Mouse (Mus musculus) gastrocnemius, postnatal 36 days (tissue): ENCODE measurements at regions not wholly inside any gene's neighbourhood (a gene's known extent, or its start where the extent isn't known, plus 50 kb on each side); places are given as distances from the start of the nearest gene placed in this dataset.

ENCODE experiments used
- DNase-seq, 2 experiments: peaks; one replicate each; pipeline ENCODE4 v3.0.0; 2022
- intact Hi-C: fragments of 180-260 bp; cut with DNase I; formaldehyde crosslinking; loops from one replicate; pipeline ENCODE4 v1.15.1; 2025

DNA sequence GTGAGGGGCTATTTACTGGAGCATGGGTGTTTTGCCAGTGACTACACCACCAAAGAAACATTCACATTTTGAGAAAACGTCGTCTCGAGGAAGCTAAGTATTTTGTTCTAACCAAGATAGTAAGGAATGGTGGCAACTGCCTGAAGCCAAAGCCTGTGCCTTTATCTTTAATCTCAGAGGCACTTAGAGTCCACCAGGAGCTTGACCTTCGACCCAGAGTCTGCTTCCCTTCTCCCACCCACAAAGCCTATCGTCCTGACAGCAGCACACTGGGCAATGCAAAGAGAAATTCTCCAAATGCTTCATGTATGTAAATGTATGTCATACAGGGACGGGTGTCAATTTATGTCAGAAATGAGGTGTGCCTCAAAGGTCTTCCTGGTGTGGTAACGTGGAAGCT is 437.2 kb upstream of the Mgmt start:
- no peak for DNase-seq
- intact Hi-C loops, result no loop called here

DNA sequence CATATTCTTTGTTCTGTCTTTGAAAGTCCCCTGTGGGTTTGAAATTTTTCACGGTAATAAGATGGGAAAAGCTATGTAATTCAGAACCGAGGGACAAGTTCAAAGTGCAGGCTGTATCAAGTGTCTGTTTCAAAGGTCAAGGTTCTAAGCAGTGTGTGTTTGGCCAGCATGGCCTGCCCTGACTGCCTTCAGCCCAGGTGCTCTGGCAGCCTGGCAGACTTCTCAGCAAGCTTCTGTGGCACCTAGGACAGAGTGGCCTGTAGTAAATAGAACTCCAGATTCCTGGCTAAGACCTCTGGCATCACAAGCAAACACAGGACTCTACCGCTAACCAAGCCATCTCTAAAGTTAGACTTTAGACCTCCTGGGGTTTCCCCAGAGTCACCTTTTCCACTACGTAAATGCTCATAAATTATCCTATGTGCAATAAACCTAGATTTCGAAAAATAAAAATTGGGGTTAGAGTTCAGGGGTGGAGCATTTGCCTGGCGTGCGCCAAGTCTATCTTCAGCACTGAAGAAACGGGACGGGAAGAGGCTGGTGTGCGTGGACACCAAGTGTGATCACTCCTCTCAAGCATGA is 436.5 kb upstream of the Mgmt start:
- intact Hi-C loops, result no loop called here
- DNase-seq, result no peak

- DNase-seq, result no peak
- intact Hi-C loops, result no loop called here
Observed at GRCm38 (mm10) chr7:136477135-136477534, 417.3 kb upstream of the Mgmt start.

- intact Hi-C loops, result loop anchor here (10.0 kb wide), 1 partner anchor 646 kb away; no protein-coding TSS in a partner anchor
- peak in 1 of 2 experiments; percentile 33 for DNase-seq
Observed at GRCm38 (mm10) chr7:136480641-136481202, 413.7 kb upstream of the Mgmt start.

DNA sequence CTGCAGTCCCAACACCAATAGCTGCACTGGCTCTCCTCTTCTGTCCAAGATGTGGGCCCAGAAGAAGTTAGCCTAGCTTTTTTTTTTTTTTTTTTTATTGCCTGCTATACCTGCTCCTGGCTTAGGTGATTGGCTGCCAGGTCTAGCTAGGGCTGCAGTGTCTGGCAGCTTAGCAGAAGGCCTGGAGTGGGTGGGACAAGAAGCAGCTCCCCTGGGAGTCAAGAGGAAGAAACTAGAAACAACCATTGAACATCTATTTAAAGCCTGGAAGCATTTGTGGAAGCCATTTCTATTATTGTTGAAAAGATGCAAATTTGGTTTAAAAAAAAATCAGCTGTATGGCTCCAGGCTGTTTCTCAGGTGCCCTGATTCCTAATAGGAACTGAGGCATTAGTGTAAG is 411.2 kb upstream of the Mgmt start:
- intact Hi-C loops, result loop anchor here (10.0 kb wide), 1 partner anchor 648 kb away; no protein-coding TSS in a partner anchor
- DNase-seq, result no peak

DNA sequence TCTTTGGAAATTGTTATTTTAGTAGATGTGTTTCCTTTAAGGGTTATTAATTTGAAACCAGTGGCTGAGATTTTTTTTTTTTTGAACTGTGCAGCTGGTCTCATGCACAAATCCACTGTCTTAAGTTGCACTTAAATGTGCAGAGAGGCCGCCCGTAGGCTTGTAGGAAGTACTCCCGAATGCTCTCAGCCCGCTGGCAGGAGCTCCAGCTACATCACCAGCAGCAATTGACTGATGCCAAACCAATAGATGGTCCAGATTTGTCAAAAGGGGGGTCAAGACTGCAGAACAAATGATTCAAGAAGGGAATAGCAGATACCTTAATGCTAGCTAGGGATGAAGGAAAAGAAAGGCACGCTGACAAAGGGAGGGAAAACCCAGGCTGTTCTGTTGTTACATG is 406.9 kb upstream of the Mgmt start:
- DNase-seq, result no peak
- intact Hi-C loops, result loop anchor here (5.0 to 10.0 kb wide), 3 partner anchors 155 to 835 kb away; no protein-coding TSS in a partner anchor

DNA sequence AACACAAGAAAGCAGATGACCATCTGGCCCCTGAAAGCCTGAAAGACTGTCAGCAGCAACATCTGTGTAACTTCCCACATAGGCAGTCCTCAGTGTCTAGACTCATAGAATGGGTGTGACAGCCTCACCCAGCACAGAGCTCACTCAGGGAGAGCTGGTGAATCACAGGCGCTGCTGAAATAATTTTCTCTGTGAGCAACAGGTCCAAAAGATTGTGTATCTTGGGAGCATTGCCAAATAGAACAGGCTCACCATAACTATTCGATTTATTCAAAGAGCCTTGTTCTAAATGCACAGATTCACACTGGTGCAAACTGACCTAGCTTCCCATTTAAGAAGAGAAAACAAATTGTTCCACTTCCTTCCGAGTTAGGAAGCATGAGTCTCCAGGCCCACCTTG is 399.6 kb upstream of the Mgmt start:
- intact Hi-C loops, result loop anchor here (10.0 kb wide), 2 partner anchors 580 to 750 kb away; no protein-coding TSS in a partner anchor
- DNase-seq, result no peak

GRCm38 (mm10) chr7:136496335-136497242 is 397.8 kb upstream of the Mgmt start:
- intact Hi-C loops, result loop anchor here (10.0 kb wide), 2 partner anchors 578 to 748 kb away; no protein-coding TSS in a partner anchor
- no peak for DNase-seq

DNA sequence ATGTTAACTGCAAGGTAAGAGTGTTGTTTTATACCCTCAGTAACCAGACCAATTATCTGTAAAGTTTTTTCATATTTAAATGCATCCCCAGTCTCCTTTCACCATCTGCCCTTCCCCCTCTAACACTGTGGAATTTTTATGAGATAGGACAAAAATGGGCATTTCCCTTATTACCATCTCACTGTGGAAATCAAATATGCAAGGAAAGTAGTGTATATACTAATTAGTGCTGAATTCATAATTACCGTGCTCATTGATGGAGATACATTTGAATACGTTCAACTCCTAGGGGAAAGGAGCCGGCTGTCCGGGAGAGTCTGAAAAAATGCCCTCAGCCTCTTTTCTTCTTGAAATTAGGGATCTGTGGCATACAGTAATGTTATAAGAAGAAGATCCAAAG is 394.4 kb upstream of the Mgmt start:
- intact Hi-C loops, result no loop called here

DNA sequence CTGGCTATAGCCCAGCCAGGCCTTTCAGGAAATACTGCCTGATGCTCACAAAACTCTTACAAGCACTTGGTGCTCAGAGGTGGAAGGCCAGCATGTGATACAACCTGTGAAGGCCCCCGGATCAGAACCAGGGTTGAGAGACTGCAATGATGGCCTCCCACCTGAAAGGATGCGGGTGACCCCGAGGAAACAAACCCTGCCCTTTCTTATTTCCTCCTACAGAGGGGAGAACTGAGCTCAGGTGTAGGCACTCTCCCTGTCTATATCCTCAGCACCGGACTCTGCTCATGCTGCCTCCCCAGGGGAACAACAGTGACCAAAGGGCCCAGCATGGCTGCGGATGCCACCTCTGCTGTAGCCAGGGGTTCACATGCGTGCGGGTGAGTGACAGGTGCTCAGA is 393.3 kb upstream of the Mgmt start:
- DNase-seq, result no peak
- intact Hi-C loops, result no loop called here

More for the DNA sequence above, 394.4 kb upstream of the Mgmt start:
- no peak for DNase-seq

DNA sequence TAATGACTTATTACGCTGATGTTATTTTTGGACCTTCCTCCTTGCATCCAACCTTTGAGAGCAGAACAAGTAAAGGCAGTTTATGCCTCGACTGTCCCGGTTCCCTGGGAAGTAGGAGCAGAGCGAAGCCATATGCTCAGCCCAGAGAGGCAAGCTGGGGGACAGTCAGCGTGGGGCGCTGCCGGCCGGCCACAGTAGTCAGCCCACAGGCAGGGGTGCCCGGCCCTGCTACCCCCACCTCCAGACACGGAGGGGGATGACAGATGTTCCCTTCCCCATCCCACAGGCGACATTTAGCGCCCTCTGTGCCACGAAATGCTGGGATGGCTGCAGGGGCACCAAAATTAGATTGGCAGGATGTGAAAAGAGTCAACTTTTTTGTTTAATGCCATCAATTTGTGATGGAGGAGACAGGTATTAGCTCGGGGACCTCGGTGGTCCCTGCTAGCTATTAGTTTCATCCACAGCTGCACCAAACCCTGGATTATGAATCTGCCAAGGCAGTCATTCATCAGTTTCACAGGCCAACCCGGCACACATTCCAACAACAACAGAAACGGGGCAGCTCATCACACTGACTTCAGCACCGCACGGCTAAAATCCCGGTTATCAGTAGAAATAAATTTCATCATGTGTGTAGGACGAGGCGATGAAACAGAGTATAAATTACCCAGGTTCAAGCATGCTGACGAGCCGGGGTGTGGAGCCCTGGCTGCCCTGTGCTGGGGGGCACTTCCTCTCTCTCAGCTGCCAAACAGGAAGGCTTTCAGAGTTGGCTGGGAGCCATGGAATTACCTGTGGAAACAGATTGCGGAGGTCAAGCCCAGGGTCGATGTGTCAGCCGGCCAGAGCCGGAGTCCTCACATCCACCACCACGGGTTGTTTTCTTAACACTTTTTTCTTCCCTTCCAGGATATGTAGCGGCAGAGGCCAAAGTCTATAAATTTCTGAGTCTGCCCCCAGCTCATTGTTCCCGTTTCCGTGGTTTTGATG is 392.3 kb upstream of the Mgmt start:
- DNase-seq, result no peak
- intact Hi-C loops, result no loop called here

- intact Hi-C loops, result no loop called here
- DNase-seq, result no peak
Observed at GRCm38 (mm10) chr7:136511389-136511788, 383.0 kb upstream of the Mgmt start.

DNA sequence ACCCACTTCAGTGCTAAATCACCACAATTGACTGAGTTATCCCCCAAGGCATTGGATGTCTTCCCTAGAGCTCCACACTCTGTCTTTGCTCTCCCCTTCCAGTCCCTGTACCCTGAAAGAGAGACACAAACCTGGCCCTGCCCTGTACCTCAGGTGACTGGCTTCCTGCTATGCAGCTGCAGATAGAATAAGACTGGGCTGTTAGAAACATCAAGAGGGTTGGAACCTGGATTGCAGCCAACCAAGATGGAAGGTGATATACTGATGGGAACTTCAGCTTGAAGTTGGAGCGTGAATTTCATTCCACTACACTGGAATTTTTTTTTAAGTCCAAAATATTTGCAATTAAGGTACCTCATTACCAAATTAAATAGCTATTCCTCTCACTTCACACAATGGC is 379.0 kb upstream of the Mgmt start:
- intact Hi-C loops, result no loop called here

DNA sequence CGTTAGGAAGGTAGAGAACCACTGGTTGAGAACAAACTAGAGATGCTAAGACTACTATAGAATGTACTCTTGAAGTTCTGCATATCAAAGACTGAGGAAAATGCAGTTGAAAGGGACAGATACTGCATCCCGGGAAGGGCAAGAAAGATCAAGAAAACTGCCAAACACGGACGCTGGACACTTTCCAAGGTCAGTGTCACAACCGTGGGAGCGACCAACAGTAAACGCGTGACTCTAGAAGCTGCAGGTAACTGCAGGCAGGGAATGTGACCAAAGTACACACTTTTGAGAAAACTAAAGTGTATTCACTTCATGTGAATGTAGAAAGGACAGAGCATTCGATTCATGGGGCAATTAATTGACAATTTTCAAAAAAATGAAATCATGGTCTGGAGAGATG is 368.6 kb upstream of the Mgmt start:
- intact Hi-C loops, result no loop called here
- no peak for DNase-seq

More for the DNA sequence above, 379.0 kb upstream of the Mgmt start:
- no peak for DNase-seq

GRCm38 (mm10) chr7:136530006-136530785 is 364.2 kb upstream of the Mgmt start:
- intact Hi-C loops, result no loop called here
- no peak for DNase-seq

GRCm38 (mm10) chr7:136531301-136531700 is 363.1 kb upstream of the Mgmt start:
- intact Hi-C loops, result no loop called here
- DNase-seq, result peak in 1 of 2 experiments; percentile 38

DNA sequence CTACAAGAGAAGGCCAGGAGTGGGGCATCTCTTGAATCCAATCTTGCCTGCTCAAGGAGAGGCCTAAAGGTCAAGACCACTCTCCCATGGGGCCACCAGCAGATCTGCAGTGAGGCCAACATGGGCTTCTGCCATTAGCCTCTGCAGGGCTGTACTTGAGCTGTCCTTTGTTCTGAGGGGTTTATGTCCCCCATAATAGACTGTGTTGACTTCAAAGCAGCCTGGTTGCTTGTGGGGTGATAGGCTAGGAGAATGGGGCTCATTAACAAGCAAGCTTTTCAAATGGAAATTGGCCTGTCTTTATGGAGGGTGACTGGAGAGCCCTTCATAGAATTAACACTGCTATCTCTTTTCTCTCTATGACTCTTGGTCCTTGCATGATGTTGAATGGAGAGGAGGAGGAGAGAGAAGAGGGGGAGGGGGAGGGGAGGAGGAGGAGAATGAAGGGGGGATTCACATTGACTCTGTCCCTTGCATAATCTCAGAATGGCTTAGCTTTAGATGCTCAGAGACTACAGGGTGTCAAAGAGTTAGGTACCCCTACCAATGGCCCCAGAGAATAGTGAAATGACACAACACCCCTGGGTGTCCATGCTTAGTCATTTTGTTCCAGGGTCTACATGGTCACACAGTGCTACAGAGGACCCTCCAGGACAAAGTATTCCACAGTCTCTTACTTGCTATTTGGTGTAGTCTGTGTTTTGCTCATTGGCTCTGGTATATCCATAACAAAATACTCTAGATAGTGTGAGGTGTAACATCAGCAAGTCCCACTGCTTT is 352.3 kb upstream of the Mgmt start:
- no peak for DNase-seq
- intact Hi-C loops, result no loop called here

- intact Hi-C loops, result no loop called here
- no peak for DNase-seq
Observed at GRCm38 (mm10) chr7:136542896-136543295, 351.5 kb upstream of the Mgmt start.

GRCm38 (mm10) chr7:136547837-136548236 is 346.6 kb upstream of the Mgmt start:
- no peak for DNase-seq
- intact Hi-C loops, result no loop called here
